Mouse (Mus musculus): ENCODE measurements around the gene Focad.

Focad gene

GRCm38 (mm10) chr4:88196500-88196912 is 102.1 kb downstream of the Focad start:
- in situ Hi-C loops (cut with MboI; ENCODE audit: low pct_unique_long_range_greater_than_20kb in 1 of 2, low sequenced_read_pairs in 2 of 2, unreplicated experiment in 1 of 2), result no loop called here

GRCm38 (mm10) chr4:88197244-88197643 is 102.8 kb downstream of the Focad start:
- in situ Hi-C loops (cut with MboI; ENCODE audit: low pct_unique_long_range_greater_than_20kb in 1 of 2, low sequenced_read_pairs in 2 of 2, unreplicated experiment in 1 of 2), result no loop called here

- in situ Hi-C loops (cut with MboI; ENCODE audit: low pct_unique_long_range_greater_than_20kb in 1 of 2, low sequenced_read_pairs in 2 of 2, unreplicated experiment in 1 of 2), result no loop called here
These were observed 104.8 kb downstream of the Focad start for GRCm38 (mm10) chr4:88199186-88199585.

- in situ Hi-C loops (cut with MboI; ENCODE audit: low pct_unique_long_range_greater_than_20kb in 1 of 2, low sequenced_read_pairs in 2 of 2, unreplicated experiment in 1 of 2), result no loop called here
These were observed 106.6 kb downstream of the Focad start for GRCm38 (mm10) chr4:88201047-88201446.

- in situ Hi-C loops (cut with MboI; ENCODE audit: low pct_unique_long_range_greater_than_20kb in 1 of 2, low sequenced_read_pairs in 2 of 2, unreplicated experiment in 1 of 2), result no loop called here
These were observed 114.2 kb downstream of the Focad start for GRCm38 (mm10) chr4:88208676-88209075.

- in situ Hi-C loops (cut with MboI; ENCODE audit: low pct_unique_long_range_greater_than_20kb in 1 of 2, low sequenced_read_pairs in 2 of 2, unreplicated experiment in 1 of 2), result no loop called here
These were observed 115.0 kb downstream of the Focad start for GRCm38 (mm10) chr4:88209351-88209814.

- in situ Hi-C loops (cut with MboI; ENCODE audit: low pct_unique_long_range_greater_than_20kb in 1 of 2, low sequenced_read_pairs in 2 of 2, unreplicated experiment in 1 of 2), result no loop called here
These were observed 116.2 kb downstream of the Focad start for GRCm38 (mm10) chr4:88210602-88211001.

GRCm38 (mm10) chr4:88211200-88211885 is 116.9 kb downstream of the Focad start:
- in situ Hi-C loops (cut with MboI; ENCODE audit: low pct_unique_long_range_greater_than_20kb in 1 of 2, low sequenced_read_pairs in 2 of 2, unreplicated experiment in 1 of 2), result no loop called here

GRCm38 (mm10) chr4:88213895-88214294 is 119.5 kb downstream of the Focad start:
- in situ Hi-C loops (cut with MboI; ENCODE audit: low pct_unique_long_range_greater_than_20kb in 1 of 2, low sequenced_read_pairs in 2 of 2, unreplicated experiment in 1 of 2), result no loop called here

- in situ Hi-C loops (cut with MboI; ENCODE audit: low pct_unique_long_range_greater_than_20kb in 1 of 2, low sequenced_read_pairs in 2 of 2, unreplicated experiment in 1 of 2), result no loop called here
These were observed 123.9 kb downstream of the Focad start for GRCm38 (mm10) chr4:88218286-88218685.

- in situ Hi-C loops (cut with MboI; ENCODE audit: low pct_unique_long_range_greater_than_20kb in 1 of 2, low sequenced_read_pairs in 2 of 2, unreplicated experiment in 1 of 2), result no loop called here
These were observed 124.4 kb downstream of the Focad start for GRCm38 (mm10) chr4:88218797-88219196.

- in situ Hi-C loops (cut with MboI; ENCODE audit: low pct_unique_long_range_greater_than_20kb in 1 of 2, low sequenced_read_pairs in 2 of 2, unreplicated experiment in 1 of 2), result no loop called here
These were observed 136.9 kb downstream of the Focad start for GRCm38 (mm10) chr4:88231375-88231774.

GRCm38 (mm10) chr4:88235941-88236340 is 141.5 kb downstream of the Focad start:
- in situ Hi-C loops (cut with MboI; ENCODE audit: low pct_unique_long_range_greater_than_20kb in 1 of 2, low sequenced_read_pairs in 2 of 2, unreplicated experiment in 1 of 2), result no loop called here

GRCm38 (mm10) chr4:88236926-88237756 is 142.7 kb downstream of the Focad start:
- in situ Hi-C loops (cut with MboI; ENCODE audit: low pct_unique_long_range_greater_than_20kb in 1 of 2, low sequenced_read_pairs in 2 of 2, unreplicated experiment in 1 of 2), result no loop called here

GRCm38 (mm10) chr4:88238351-88238750 is 143.9 kb downstream of the Focad start:
- in situ Hi-C loops (cut with MboI; ENCODE audit: low pct_unique_long_range_greater_than_20kb in 1 of 2, low sequenced_read_pairs in 2 of 2, unreplicated experiment in 1 of 2), result no loop called here

- in situ Hi-C loops (cut with MboI; ENCODE audit: low pct_unique_long_range_greater_than_20kb in 1 of 2, low sequenced_read_pairs in 2 of 2, unreplicated experiment in 1 of 2), result no loop called here
These were observed 149.4 kb downstream of the Focad start for GRCm38 (mm10) chr4:88243834-88244233.

- in situ Hi-C loops (cut with MboI; ENCODE audit: low pct_unique_long_range_greater_than_20kb in 1 of 2, low sequenced_read_pairs in 2 of 2, unreplicated experiment in 1 of 2), result no loop called here
These were observed 151.1 kb downstream of the Focad start for GRCm38 (mm10) chr4:88245494-88245893.

- in situ Hi-C loops (cut with MboI; ENCODE audit: low pct_unique_long_range_greater_than_20kb in 1 of 2, low sequenced_read_pairs in 2 of 2, unreplicated experiment in 1 of 2), result no loop called here
These were observed 166.9 kb downstream of the Focad start for GRCm38 (mm10) chr4:88261349-88261748.

GRCm38 (mm10) chr4:88264536-88264935 is 170.1 kb downstream of the Focad start:
- in situ Hi-C loops (cut with MboI; ENCODE audit: low pct_unique_long_range_greater_than_20kb in 1 of 2, low sequenced_read_pairs in 2 of 2, unreplicated experiment in 1 of 2), result no loop called here
